Mouse (Mus musculus): ENCODE data around the gene Prss30. TPM values are rescaled to one million over a fixed set of nuclear protein-coding genes. Genes with fewer than 3 reads are reported as not detected.
A peak's percentile ranks its signal among the peaks of the same experiment; 100 is the strongest.
"Not testable (repeated sequence)": the region's sequence is repeated elsewhere in the genome, so short reads cannot be mapped to it uniquely, and the experiment has no call there.

Prss30 gene
- polyA plus RNA-seq, 1 experiment: 6.8 TPM

DNA sequence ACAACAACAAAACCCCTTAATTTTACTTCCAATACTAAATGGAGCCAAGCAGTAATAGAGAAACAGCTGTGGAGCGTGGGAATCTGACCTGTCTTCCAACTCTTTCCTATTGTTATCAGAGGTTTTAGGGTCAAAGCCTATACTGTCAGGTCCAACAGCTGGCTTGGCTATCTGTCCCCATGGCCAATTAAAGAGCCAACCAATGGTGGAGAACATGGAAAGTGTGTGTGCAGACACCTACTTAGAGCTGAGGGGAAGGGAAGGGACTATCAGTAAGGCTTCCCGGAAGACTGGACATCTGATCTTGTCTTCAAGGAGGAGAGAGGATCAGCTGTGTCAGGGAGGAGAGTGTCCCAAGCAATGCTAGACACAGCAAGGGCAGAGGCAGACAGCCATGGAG is 31.3 kb downstream of the Prss30 start:
- 84% methylated on average over 2 of the region's 2 CpGs for WGBS
- H3K4me1 ChIP-seq (ENCODE audit: control insufficient read depth, insufficient read depth, low read length): no peaks in the 10 kb centered on the region
- no peak overlapping the region for H3K4me3 ChIP-seq (replicated peaks; ENCODE audit: control insufficient read depth, low read depth, low read length)
- TF ChIP-seq CTCF (IDR thresholded peaks at IDR 0.05; ENCODE audit: control insufficient read depth, insufficient read depth, low read length) (no peak), POLR2A (IDR thresholded peaks at IDR 0.05; ENCODE audit: borderline replicate concordance, control insufficient read depth, low read depth, low read length) (no peak)
- no peak overlapping the region for H3K27ac ChIP-seq (ENCODE audit: control insufficient read depth, insufficient read depth, low read depth, low read length, poor library complexity)

DNA sequence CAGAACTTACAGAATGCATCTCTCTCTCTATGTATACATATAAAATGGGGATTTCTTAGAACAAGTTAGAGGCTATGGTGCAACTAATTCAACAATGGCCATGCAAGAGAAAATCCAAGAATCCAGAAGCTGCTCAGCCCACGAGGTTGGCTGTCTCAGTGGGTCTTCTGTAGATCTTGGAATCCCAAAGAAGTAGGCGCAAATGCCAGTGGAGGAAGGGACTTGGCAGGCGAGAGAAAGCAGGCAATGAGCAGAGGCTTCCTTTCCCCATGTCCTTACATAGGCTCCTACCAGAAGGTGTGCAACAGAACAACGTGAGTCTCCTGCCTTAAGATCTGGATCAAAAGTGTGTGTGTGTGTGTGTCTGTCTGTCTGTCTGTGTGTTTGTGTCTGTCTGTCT is 32.9 kb downstream of the Prss30 start:
- H3K27ac ChIP-seq (ENCODE audit: control insufficient read depth, insufficient read depth, low read depth, low read length, poor library complexity); H3K4me3 ChIP-seq (replicated peaks; ENCODE audit: control insufficient read depth, low read depth, low read length); H3K4me1 ChIP-seq (ENCODE audit: control insufficient read depth, insufficient read depth, low read length): not testable (repeated sequence)
- WGBS: 79% methylated on average over 4 of the region's 4 CpGs

DNA sequence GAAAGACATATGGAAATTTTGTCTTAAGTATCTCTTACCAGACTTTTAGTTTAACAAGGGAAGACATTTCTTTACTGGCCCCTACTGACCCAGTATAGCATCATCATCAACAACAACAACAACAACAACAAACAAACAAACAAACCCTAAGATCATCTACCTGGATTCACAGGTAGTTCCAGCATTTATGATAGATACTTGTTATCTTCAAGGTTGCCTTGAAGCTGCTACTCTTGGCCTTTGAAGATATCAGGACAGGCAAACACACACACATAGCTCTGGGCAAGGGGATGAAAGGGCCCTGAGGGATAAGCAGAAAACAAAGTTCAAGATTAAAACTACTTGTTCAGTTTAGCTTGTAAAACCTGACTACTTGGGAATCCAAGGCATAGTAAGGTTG is 39.0 kb downstream of the Prss30 start, which contains the start of gene Sbp:
Gene Sbp (plus strand): TSS at position 301 of the 400 bp plus-strand sequence.
- no peak within 1 kb of the TSS for H3K4me3 ChIP-seq (replicated peaks; ENCODE audit: control insufficient read depth, low read depth, low read length)
- no peaks in the 10 kb centered on the region for H3K4me1 ChIP-seq (ENCODE audit: control insufficient read depth, insufficient read depth, low read length)
- TF ChIP-seq CTCF (IDR thresholded peaks at IDR 0.05; ENCODE audit: control insufficient read depth, insufficient read depth, low read length) (no peak), POLR2A (IDR thresholded peaks at IDR 0.05; ENCODE audit: borderline replicate concordance, control insufficient read depth, low read depth, low read length) (no peak)
- no peak within 1 kb of the TSS for H3K27ac ChIP-seq (ENCODE audit: control insufficient read depth, insufficient read depth, low read depth, low read length, poor library complexity)

DNA sequence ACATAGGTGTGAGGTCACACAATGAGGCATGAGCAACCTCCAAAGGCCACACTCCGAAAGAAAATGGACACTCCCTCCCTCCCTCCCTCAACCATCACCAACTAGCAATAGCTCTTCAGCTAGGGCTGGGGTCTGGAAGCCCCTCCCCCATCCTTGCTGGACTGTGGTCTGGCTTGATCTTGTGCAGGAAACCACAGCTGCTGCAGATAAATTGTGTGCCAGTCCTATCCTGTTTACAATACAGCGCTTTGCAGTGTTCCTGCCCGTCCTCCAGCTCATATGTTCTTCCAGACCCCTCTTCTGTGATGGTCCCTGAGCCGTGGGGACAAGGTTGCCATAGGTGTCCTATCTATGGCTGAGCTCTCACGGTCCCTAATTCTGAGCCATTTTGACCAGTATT is 49.2 kb downstream of the Prss30 start:
- H3K4me3 ChIP-seq (replicated peaks; ENCODE audit: control insufficient read depth, low read depth, low read length): no peak overlapping the region
- TF ChIP-seq POLR2A (IDR thresholded peaks at IDR 0.05; ENCODE audit: borderline replicate concordance, control insufficient read depth, low read depth, low read length) (no peak), CTCF (IDR thresholded peaks at IDR 0.05; ENCODE audit: control insufficient read depth, insufficient read depth, low read length) (no peak)
- 32% methylated on average over 5 of the region's 5 CpGs for WGBS
- H3K4me1 ChIP-seq (ENCODE audit: control insufficient read depth, insufficient read depth, low read length): no peaks in the 10 kb centered on the region
- no peak overlapping the region for H3K27ac ChIP-seq (ENCODE audit: control insufficient read depth, insufficient read depth, low read depth, low read length, poor library complexity)

DNA sequence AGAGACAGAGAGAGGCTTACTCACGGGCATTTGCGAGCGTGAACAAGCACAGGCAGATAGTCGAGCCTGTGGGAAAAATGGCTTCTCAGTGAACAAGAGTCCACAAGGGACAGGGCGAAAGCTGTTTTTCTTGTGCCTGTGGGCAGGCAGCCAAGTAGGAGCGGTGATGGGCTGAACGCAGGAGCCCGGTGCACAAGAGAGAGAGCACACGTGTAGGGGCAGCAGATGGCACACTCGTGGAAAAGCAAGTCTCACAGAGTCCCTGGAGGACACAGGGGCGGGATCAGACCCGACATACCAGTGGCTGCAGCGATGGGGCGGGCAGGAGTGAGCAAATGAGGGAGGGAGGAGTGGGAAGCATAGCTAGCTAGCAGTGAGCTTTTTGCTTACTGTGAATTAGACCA is 55.3 kb downstream of the Prss30 start:
- TF ChIP-seq POLR2A (IDR thresholded peaks at IDR 0.05; ENCODE audit: borderline replicate concordance, control insufficient read depth, low read depth, low read length): no peak
- under 1% methylated on average over 14 of the region's 14 CpGs for WGBS
- H3K27ac ChIP-seq (ENCODE audit: control insufficient read depth, insufficient read depth, low read depth, low read length, poor library complexity): no peak overlapping the region
- H3K4me3 ChIP-seq (replicated peaks; ENCODE audit: control insufficient read depth, low read depth, low read length): peak overlapping the region; percentile 59
- no peaks in the 10 kb centered on the region for H3K4me1 ChIP-seq (ENCODE audit: control insufficient read depth, insufficient read depth, low read length)

DNA sequence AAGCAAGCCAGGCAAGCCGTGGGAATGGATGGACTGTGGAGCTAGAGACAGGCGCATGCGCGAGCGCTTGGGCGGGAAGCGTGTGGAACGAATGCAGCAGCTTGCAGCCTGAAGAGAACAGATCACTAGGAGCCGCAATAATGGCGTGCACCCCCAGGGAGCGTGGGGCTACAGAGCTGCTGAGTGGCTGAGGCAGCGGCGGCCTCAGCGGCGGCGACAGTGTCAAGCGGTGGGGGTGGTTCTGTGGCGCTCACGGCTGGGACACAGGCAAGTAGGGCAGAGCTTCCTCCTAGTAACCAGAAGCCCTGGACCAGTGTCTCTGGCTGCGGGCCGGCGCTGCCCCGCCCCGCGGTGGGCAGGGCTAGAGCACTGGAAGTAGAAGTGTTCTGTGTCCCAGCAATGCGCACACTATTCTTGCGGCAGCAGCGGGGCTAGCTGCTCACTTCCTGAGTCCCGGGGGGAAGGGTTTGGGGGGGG is 55.8 kb downstream of the Prss30 start:
- Histone ChIP-seq H3K27ac (ENCODE audit: control insufficient read depth, insufficient read depth, low read depth, low read length, poor library complexity) (peak overlapping the region; percentile 51; the same call in 1 of the 2 replicates), H3K4me1 (ENCODE audit: control insufficient read depth, insufficient read depth, low read length) (no peaks in the 10 kb centered on the region), H3K4me3 (replicated peaks; ENCODE audit: control insufficient read depth, low read depth, low read length) (peak overlapping the region; percentile 65)
- WGBS: under 1% methylated on average over 29 of the region's 29 CpGs
- no peak for TF ChIP-seq CTCF (IDR thresholded peaks at IDR 0.05; ENCODE audit: control insufficient read depth, insufficient read depth, low read length)
- TF ChIP-seq POLR2A (IDR thresholded peaks at IDR 0.05; ENCODE audit: borderline replicate concordance, control insufficient read depth, low read depth, low read length): peak; percentile 55; the same call in 1 of the 2 replicates

Other genes with a start within 250 kb of the Prss30 start
- gene Paqr4, start 239.7 kb downstream of the Prss30 start, polyA plus RNA-seq (2011; ENCODE audit: insufficient read depth, insufficient read length, low replicate concordance, missing spikeins): 6.4 and 8.1 TPM in 2 replicates
- gene Kremen2, start 234.7 kb downstream of the Prss30 start, polyA plus RNA-seq (2011; ENCODE audit: insufficient read depth, insufficient read length, low replicate concordance, missing spikeins): not detected in 2 replicates
- 5.5 and 11.2 TPM in 2 replicates for gene Flywch1, start 209.0 kb downstream of the Prss30 start, polyA plus RNA-seq (2011; ENCODE audit: insufficient read depth, insufficient read length, low replicate concordance, missing spikeins)
- gene Flywch2, start 194.5 kb downstream of the Prss30 start, polyA plus RNA-seq (2011; ENCODE audit: insufficient read depth, insufficient read length, low replicate concordance, missing spikeins): not detected in 2 replicates
- 328 and 487 TPM in 2 replicates for gene Srrm2, start 190.0 kb downstream of the Prss30 start, polyA plus RNA-seq (2011; ENCODE audit: insufficient read depth, insufficient read length, low replicate concordance, missing spikeins)
- gene Elob, start 151.4 kb downstream of the Prss30 start, polyA plus RNA-seq (2011; ENCODE audit: insufficient read depth, insufficient read length, low replicate concordance, missing spikeins): 185 and 239 TPM in 2 replicates
- gene Prss33, start 144.5 kb downstream of the Prss30 start, polyA plus RNA-seq (2011; ENCODE audit: insufficient read depth, insufficient read length, low replicate concordance, missing spikeins): not detected in 2 replicates
- gene Prss32, start 136.7 kb downstream of the Prss30 start, polyA plus RNA-seq (2011; ENCODE audit: insufficient read depth, insufficient read length, low replicate concordance, missing spikeins): not detected in 2 replicates
- not detected in 2 replicates for gene Prss41, start 136.4 kb downstream of the Prss30 start, polyA plus RNA-seq (2011; ENCODE audit: insufficient read depth, insufficient read length, low replicate concordance, missing spikeins)
- gene Prss21, start 112.5 kb downstream of the Prss30 start, polyA plus RNA-seq (2011; ENCODE audit: insufficient read depth, insufficient read length, low replicate concordance, missing spikeins): not detected in 2 replicates
- not detected in 2 replicates for gene Dcpp1, start 99.7 kb downstream of the Prss30 start, polyA plus RNA-seq (2011; ENCODE audit: insufficient read depth, insufficient read length, low replicate concordance, missing spikeins)
- not detected in 2 replicates for gene Dcpp2, start 99.7 kb downstream of the Prss30 start, polyA plus RNA-seq (2011; ENCODE audit: insufficient read depth, insufficient read length, low replicate concordance, missing spikeins)
- gene Dcpp3, start 63.1 kb downstream of the Prss30 start, polyA plus RNA-seq (2011; ENCODE audit: insufficient read depth, insufficient read length, low replicate concordance, missing spikeins): not detected in 2 replicates
- not detected in 2 replicates for gene Sbp, start 38.9 kb downstream of the Prss30 start, polyA plus RNA-seq (2011; ENCODE audit: insufficient read depth, insufficient read length, low replicate concordance, missing spikeins)
- not detected in 2 replicates for gene Sbpl, start 25.3 kb downstream of the Prss30 start, polyA plus RNA-seq (2011; ENCODE audit: insufficient read depth, insufficient read length, low replicate concordance, missing spikeins)
- not detected in 2 replicates for gene Prss22, start 17.5 kb upstream of the Prss30 start, polyA plus RNA-seq (2011; ENCODE audit: insufficient read depth, insufficient read length, low replicate concordance, missing spikeins)
- not detected in 2 replicates for gene Prss27, start 57.6 kb upstream of the Prss30 start, polyA plus RNA-seq (2011; ENCODE audit: insufficient read depth, insufficient read length, low replicate concordance, missing spikeins)
- gene Kctd5, start 92.9 kb upstream of the Prss30 start, polyA plus RNA-seq (2011; ENCODE audit: insufficient read depth, insufficient read length, low replicate concordance, missing spikeins): 11.4 and 13.6 TPM in 2 replicates
- 15.7 and 18.7 TPM in 2 replicates for gene Pdpk1, start 170.4 kb upstream of the Prss30 start, polyA plus RNA-seq (2011; ENCODE audit: insufficient read depth, insufficient read length, low replicate concordance, missing spikeins)
- 24.9 and 57.8 TPM in 2 replicates for gene Amdhd2, start 183.2 kb upstream of the Prss30 start, polyA plus RNA-seq (2011; ENCODE audit: insufficient read depth, insufficient read length, low replicate concordance, missing spikeins)
- 159 and 256 TPM in 2 replicates for gene Atp6v0c, start 189.1 kb upstream of the Prss30 start, polyA plus RNA-seq (2011; ENCODE audit: insufficient read depth, insufficient read length, low replicate concordance, missing spikeins)
- gene Tbc1d24, start 225.0 kb upstream of the Prss30 start, polyA plus RNA-seq (2011; ENCODE audit: insufficient read depth, insufficient read length, low replicate concordance, missing spikeins): 4.2 and 10.6 TPM in 2 replicates
- 0.27 and 0.37 TPM in 2 replicates for gene Ntn3, start 229.0 kb upstream of the Prss30 start, polyA plus RNA-seq (2011; ENCODE audit: insufficient read depth, insufficient read length, low replicate concordance, missing spikeins)
- 11.7 and 15.1 TPM in 2 replicates for gene Tedc2, start 240.3 kb upstream of the Prss30 start, polyA plus RNA-seq (2011; ENCODE audit: insufficient read depth, insufficient read length, low replicate concordance, missing spikeins)